Comparison of ENCODE assay signal across 17 mouse cellular contexts in the genomic region with DNA sequence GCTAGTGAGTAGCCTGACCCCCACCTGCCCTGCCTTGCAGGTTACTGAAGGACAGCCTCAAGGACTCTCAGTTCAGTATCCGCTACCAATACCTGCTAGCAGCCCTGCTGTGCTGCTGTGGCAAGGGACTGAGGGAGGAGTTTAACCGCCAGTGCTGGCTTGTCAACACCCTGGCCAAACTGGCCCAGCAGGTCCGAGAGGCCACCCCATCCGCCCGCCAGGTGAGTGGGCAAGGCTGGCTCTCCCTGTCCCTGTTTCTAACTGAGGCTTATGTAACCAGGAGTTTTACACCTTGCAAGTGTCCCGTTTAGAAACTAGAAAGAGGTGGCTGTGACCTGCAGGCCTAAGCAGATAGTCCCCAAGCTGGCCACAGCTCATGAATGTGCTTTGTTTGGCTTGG. TPM values are rescaled to one million over a fixed set of nuclear protein-coding genes. Genes with fewer than 3 reads are reported as not detected.
DNase-seq lines count a peak whose midpoint lies in the region; ATAC-seq and TF ChIP-seq lines count a peak whose summit lies in the region.
"Had no signal": no experiment of that assay in that cellular context is flagged by ENCODE, and none has a peak within 500 bp of the region (broad histone marks: within the 10 kb centered on the region; RNA-seq: fewer than 3 reads in every experiment).

No protein-coding gene starts in this region.

- ATAC-seq in lung, embryonic 14.5 days (ENCODE audit: insufficient read depth), result peak; percentile 50
- ATAC-seq in stomach, embryonic 16.5 days (ENCODE audit: insufficient read depth, low FRiP score), result peak; percentile 89
- ATAC-seq in erythroid progenitor cell, adult 5-6 weeks (replicated peaks; ENCODE audit: low FRiP score, poor library complexity, severe bottlenecking), result no peak
- ATAC-seq: midbrain, embryonic 13.5 days had no signal

- no peak overlapping the region for H3K4me2 ChIP-seq in lung, embryonic 14.5 days
- H3K4me2 ChIP-seq in stomach, embryonic 16.5 days (ENCODE audit: low read depth, low read length), result no peak overlapping the region
- H3K4me2 ChIP-seq: embryonic facial prominence, embryonic 12.5 days; liver, embryonic 15.5 days; midbrain, embryonic 13.5 days; neural tube, embryonic 13.5 days had no signal

- 50% methylated on average over 6 of the region's 6 CpGs for WGBS in lung, embryonic 14.5 days
- WGBS in stomach, embryonic 16.5 days, result 61% methylated on average over 6 of the region's 6 CpGs

- H3K9ac ChIP-seq in lung, embryonic 14.5 days, result no peak overlapping the region
- peak overlapping the region; percentile 38; the same call in 1 of the 2 replicates for H3K9ac ChIP-seq in stomach, embryonic 16.5 days (ENCODE audit: low read length)
- H3K9ac ChIP-seq: embryonic facial prominence, embryonic 12.5 days; liver, embryonic 15.5 days; midbrain, embryonic 13.5 days; neural tube, embryonic 13.5 days had no signal

- H3K9me3 ChIP-seq in lung, embryonic 14.5 days (ENCODE audit: low read depth, low read length), result no peaks in the 10 kb centered on the region
- no peaks in the 10 kb centered on the region for H3K9me3 ChIP-seq in stomach, embryonic 16.5 days (replicated peaks; ENCODE audit: control insufficient read depth, low read length)
- H3K9me3 ChIP-seq: embryonic facial prominence, embryonic 12.5 days; heart, embryonic 10.5 days; hindbrain, embryonic 10.5 days; liver, embryonic 15.5 days; midbrain, embryonic 13.5 days; neural tube, embryonic 13.5 days had no signal

- H3K36me3 ChIP-seq in lung, embryonic 14.5 days (ENCODE audit: insufficient read depth), result no peaks in the 10 kb centered on the region; the same call in 1 of the 2 replicates
- no peaks in the 10 kb centered on the region; the same call in 1 of the 2 replicates for H3K36me3 ChIP-seq in stomach, embryonic 16.5 days (ENCODE audit: control insufficient read depth, insufficient read depth, low read length)
- H3K36me3 ChIP-seq: liver, embryonic 15.5 days had no signal

- no peak overlapping the region for H3K4me3 ChIP-seq in lung, embryonic 14.5 days (ENCODE audit: low read depth, low read length)
- H3K4me3 ChIP-seq in stomach, embryonic 16.5 days (replicated peaks; ENCODE audit: low read length), result no peak overlapping the region
- H3K4me3 ChIP-seq: embryonic facial prominence, embryonic 12.5 days; heart, embryonic 10.5 days; hindbrain, embryonic 10.5 days; layer of hippocampus, adult 2 months; liver, embryonic 15.5 days; midbrain, embryonic 13.5 days; neural tube, embryonic 13.5 days had no signal

- peak; percentile 3 for DNase-seq in gastrocnemius, postnatal 10 days
- no peak for DNase-seq in gastrocnemius, adult 18-20 months (ENCODE audit: low spot score)
- DNase-seq in kidney, adult 9 months, result peak; percentile 88
- peak; percentile 61 for DNase-seq in lung, embryonic 14.5 days
- no peak for DNase-seq in layer of hippocampus, postnatal 10 days (ENCODE audit: low spot score in 2 of 2)
- DNase-seq in heart, postnatal 4 days, result no peak
- DNase-seq: cerebellum, adult 9-10 months; right cerebral cortex, postnatal 14 days had no signal

- no peaks in the 10 kb centered on the region for H3K4me1 ChIP-seq in lung, embryonic 14.5 days (ENCODE audit: insufficient read depth)
- H3K4me1 ChIP-seq in stomach, embryonic 16.5 days (ENCODE audit: control insufficient read depth, insufficient read depth, low read length), result 0 out of 2 replicates have a peak, but pooled peaks cover 8% of the 10 kb centered on the region

- peak overlapping the region; percentile 61; the same call in 1 of the 2 replicates for H3K27ac ChIP-seq in lung, embryonic 14.5 days (ENCODE audit: low read depth)
- peak overlapping the region; percentile 85 for H3K27ac ChIP-seq in stomach, embryonic 16.5 days (ENCODE audit: low read length)
- H3K27ac ChIP-seq: embryonic facial prominence, embryonic 12.5 days; heart, embryonic 10.5 days; hindbrain, embryonic 10.5 days; layer of hippocampus, adult 2 months; liver, embryonic 15.5 days; midbrain, embryonic 13.5 days; neural tube, embryonic 13.5 days had no signal

- no peak for TF ChIP-seq CTCF in lung, embryonic 14.5 days (IDR thresholded peaks at IDR 0.05; ENCODE audit: low read depth)

- H3K27me3 ChIP-seq in lung, embryonic 14.5 days (ENCODE audit: insufficient read depth, low read length), result no peaks in the 10 kb centered on the region
- no peaks in the 10 kb centered on the region for H3K27me3 ChIP-seq in stomach, embryonic 16.5 days (ENCODE audit: control insufficient read depth, insufficient read depth, low read length)
- H3K27me3 ChIP-seq: embryonic facial prominence, embryonic 12.5 days; liver, embryonic 15.5 days; midbrain, embryonic 13.5 days; neural tube, embryonic 13.5 days had no signal

RNA-seq across cellular contexts. Expression of gene Ppp1r15b, which starts 40.3 kb away (rescaled TPM):
- 10 to 100 TPM; 28.6 to 36.3 TPM for total RNA-seq in gastrocnemius, postnatal 10 days (2021)
- total RNA-seq in gastrocnemius, adult 18-20 months (2021), result 10 to 100 TPM; 13.0 to 15.3 TPM
- 51.4 and 54.3 TPM in 2 replicates for polyA plus RNA-seq in lung, embryonic 14.5 days (2014; fragmentation: Nextera tagmentation; extraction: Ambion mirVana)
- polyA plus RNA-seq in stomach, embryonic 16.5 days (2015; fragmentation: Nextera tagmentation; extraction: Ambion mirVana), result 55.3 and 57.0 TPM in 2 replicates
- total RNA-seq in erythroid progenitor cell, adult 5-6 weeks (2015; ENCODE audit: low replicate concordance), result 131 and 152 TPM in 2 replicates
- 227 and 245 TPM in 2 replicates for total RNA-seq in erythroid progenitor cell, adult 5-6 weeks (2017; ENCODE audit: low replicate concordance)
- total RNA-seq in layer of hippocampus, postnatal 10 days (2021), result 10 to 100 TPM; 44.5 to 45.0 TPM
- 10 to 100 TPM; 41.6 to 44.4 TPM for total RNA-seq in heart, postnatal 4 days (2021)

RNA-seq across cellular contexts. Expression of gene Pik3c2b, which starts 45.2 kb away (rescaled TPM):
- total RNA-seq in gastrocnemius, postnatal 10 days (2021), result 10 to 100 TPM; 29.9 to 38.2 TPM
- total RNA-seq in gastrocnemius, adult 18-20 months (2021), result 10 to 100 TPM in 1 of 2 experiments, 1 to 10 TPM in 1; 8.2 to 10.8 TPM
- 7.1 TPM in 2 replicates for polyA plus RNA-seq in lung, embryonic 14.5 days (2014; fragmentation: Nextera tagmentation; extraction: Ambion mirVana)
- polyA plus RNA-seq in stomach, embryonic 16.5 days (2015; fragmentation: Nextera tagmentation; extraction: Ambion mirVana), result 8.5 and 9.3 TPM in 2 replicates
- total RNA-seq in erythroid progenitor cell, adult 5-6 weeks (2015; ENCODE audit: low replicate concordance), result 2.9 and 3.2 TPM in 2 replicates
- 0.23 and 0.90 TPM in 2 replicates for total RNA-seq in erythroid progenitor cell, adult 5-6 weeks (2017; ENCODE audit: low replicate concordance)
- 10 to 100 TPM; 27.1 to 28.0 TPM for total RNA-seq in layer of hippocampus, postnatal 10 days (2021)
- total RNA-seq in heart, postnatal 4 days (2021), result 10 to 100 TPM; 29.8 to 30.8 TPM

Comparison
In these comparisons a context has a peak if more than half of its experiments do, and no peak if none do; other contexts are left out.
1. DNase-seq: peak in gastrocnemius, postnatal 10 days (single experiment), kidney, adult 9 months (single experiment) and lung, embryonic 14.5 days (single experiment); none in gastrocnemius, adult 18-20 months (single experiment), layer of hippocampus, postnatal 10 days (0 of 2) and heart, postnatal 4 days (single experiment).